In the genomic region with DNA sequence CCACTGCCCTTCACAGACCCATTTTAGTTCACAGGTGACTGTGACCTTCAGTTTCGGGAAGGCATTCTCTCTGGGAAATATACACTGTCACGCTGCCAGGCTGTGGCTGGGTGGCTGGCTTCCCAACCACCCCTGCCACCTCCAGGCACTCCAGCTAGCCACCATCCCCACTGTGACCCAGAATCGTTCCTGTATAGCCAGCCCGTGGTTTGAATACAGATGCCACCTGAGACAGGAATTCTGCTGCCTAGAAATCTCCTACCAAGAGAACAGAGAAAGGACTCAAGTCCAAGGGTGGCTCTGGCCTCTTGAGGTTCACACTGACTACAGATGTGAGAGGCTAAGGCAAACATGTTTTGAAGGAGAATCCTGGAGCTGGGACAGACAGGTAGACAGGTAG, we compare ENCODE assay signal across 30 mouse cellular contexts. TPM values are rescaled to one million over a fixed set of nuclear protein-coding genes. Genes with fewer than 3 reads are reported as not detected.
A peak's percentile ranks its signal among the peaks of the same experiment; 100 is the strongest.
DNase-seq lines count a peak whose midpoint lies in the region; ATAC-seq and TF ChIP-seq lines count a peak whose summit lies in the region.
"Had no signal": no experiment of that assay in that cellular context is flagged by ENCODE, and none has a peak within 500 bp of the region (broad histone marks: within the 10 kb centered on the region; RNA-seq: fewer than 3 reads in every experiment).

No protein-coding gene starts in this region.

- no peak overlapping the region for H3K4me2 ChIP-seq in liver, embryonic 16.5 days (ENCODE audit: low read depth, low read length)
- H3K4me2 ChIP-seq in liver, postnatal 0 days (ENCODE audit: low read depth, low read length), result no peak overlapping the region
- H3K4me2 ChIP-seq in forebrain, embryonic 16.5 days (ENCODE audit: low read length), result no peak overlapping the region
- H3K4me2 ChIP-seq: forebrain, embryonic 13.5 days; heart, embryonic 11.5 days; limb, embryonic 13.5 days; midbrain, embryonic 15.5 days; stomach, embryonic 15.5 days had no signal

- no peak for TF ChIP-seq EP300 in liver, postnatal 0 days (IDR thresholded peaks at IDR 0.05; ENCODE audit: low read depth)

- no peaks in the 10 kb centered on the region for H3K27me3 ChIP-seq in kidney, adult 2 months (replicated peaks; ENCODE audit: control insufficient read depth, insufficient read depth, low read length)
- H3K27me3 ChIP-seq in liver, embryonic 16.5 days (ENCODE audit: control insufficient read depth, insufficient read depth, low read depth, low read length), result no peaks in the 10 kb centered on the region
- H3K27me3 ChIP-seq in liver, postnatal 0 days (ENCODE audit: insufficient read depth, low read length), result no peaks in the 10 kb centered on the region
- no peaks in the 10 kb centered on the region for H3K27me3 ChIP-seq in hindbrain, embryonic 10.5 days (ENCODE audit: insufficient read depth, poor library complexity, severe bottlenecking)
- no peaks in the 10 kb centered on the region for H3K27me3 ChIP-seq in forebrain, embryonic 16.5 days (replicated peaks; ENCODE audit: control insufficient read depth, insufficient read depth, low read length)
- H3K27me3 ChIP-seq: forebrain, embryonic 13.5 days; limb, embryonic 13.5 days; megakaryocyte, embryonic 14.5 days; midbrain, embryonic 15.5 days; stomach, embryonic 15.5 days had no signal

- DNase-seq in heart, adult 11 months, result peak; percentile 94
- no peak for DNase-seq in heart, adult 8-10 months (ENCODE audit: low spot score)
- DNase-seq in kidney, adult 2 months, result peak; percentile 74
- DNase-seq in kidney, postnatal 4 days, result no peak
- no peak for DNase-seq in liver, postnatal 0 days
- no peak for DNase-seq in hindbrain, embryonic 10.5 days (ENCODE audit: low spot score)
- DNase-seq: adrenal gland, postnatal 14 days; cerebellum, adult 11-12 months; cerebellum, postnatal 14 days; embryo, embryonic 11 days; gastrocnemius, postnatal 14 days; lung, postnatal 14 days; thymus, adult 2 months had no signal

- peak overlapping the region; percentile 73 for H3K27ac ChIP-seq in kidney, adult 2 months (ENCODE audit: insufficient read depth, low read depth, low read length)
- 0 out of 2 replicates have a peak overlapping the region, but pooled peaks have one; percentile 40 for H3K27ac ChIP-seq in liver, embryonic 16.5 days (ENCODE audit: low read length)
- H3K27ac ChIP-seq in liver, postnatal 0 days (ENCODE audit: low read depth), result no peak overlapping the region
- no peak overlapping the region for H3K27ac ChIP-seq in hindbrain, embryonic 10.5 days
- H3K27ac ChIP-seq in forebrain, embryonic 16.5 days (ENCODE audit: low read length), result no peak overlapping the region
- H3K27ac ChIP-seq: forebrain, embryonic 13.5 days; limb, embryonic 13.5 days; liver, embryonic 14.5 days; midbrain, embryonic 15.5 days had no signal

- H3K36me3 ChIP-seq in kidney, adult 2 months (ENCODE audit: control insufficient read depth, insufficient read depth, low read length), result peaks cover 2% of the 10 kb centered on the region; the same call in 1 of the 2 replicates
- H3K36me3 ChIP-seq in liver, embryonic 16.5 days (ENCODE audit: control insufficient read depth, insufficient read depth), result peaks cover 47% of the 10 kb centered on the region
- H3K36me3 ChIP-seq in liver, postnatal 0 days (replicated peaks; ENCODE audit: insufficient read depth, low read length), result peaks cover 47% of the 10 kb centered on the region
- H3K36me3 ChIP-seq in hindbrain, embryonic 10.5 days, result peaks cover 55% of the 10 kb centered on the region
- H3K36me3 ChIP-seq in forebrain, embryonic 16.5 days (ENCODE audit: control insufficient read depth, insufficient read depth), result peaks cover 22% of the 10 kb centered on the region

- H3K9ac ChIP-seq in liver, embryonic 16.5 days (ENCODE audit: low read depth, low read length), result no peak overlapping the region
- H3K9ac ChIP-seq in liver, postnatal 0 days (replicated peaks), result no peak overlapping the region
- no peak overlapping the region for H3K9ac ChIP-seq in forebrain, embryonic 16.5 days (replicated peaks; ENCODE audit: low read depth, low read length)
- H3K9ac ChIP-seq: forebrain, embryonic 13.5 days; limb, embryonic 13.5 days; liver, embryonic 14.5 days; midbrain, embryonic 15.5 days; stomach, embryonic 15.5 days had no signal

- no peak overlapping the region for H3K4me3 ChIP-seq in kidney, adult 2 months (ENCODE audit: insufficient read depth, low read depth, low read length)
- no peak overlapping the region for H3K4me3 ChIP-seq in liver, embryonic 16.5 days (ENCODE audit: low read depth, low read length)
- H3K4me3 ChIP-seq in liver, postnatal 0 days (ENCODE audit: low read depth, low read length), result no peak overlapping the region
- no peak overlapping the region for H3K4me3 ChIP-seq in hindbrain, embryonic 10.5 days
- H3K4me3 ChIP-seq in forebrain, embryonic 16.5 days (replicated peaks; ENCODE audit: low read length), result no peak overlapping the region
- H3K4me3 ChIP-seq: forebrain, embryonic 13.5 days; limb, embryonic 13.5 days; megakaryocyte, embryonic 14.5 days; midbrain, embryonic 15.5 days; myocyte; stomach, embryonic 15.5 days had no signal

- TF ChIP-seq CTCF in kidney, adult 2 months (conservative IDR thresholded peaks at IDR 0.05; ENCODE audit: insufficient read depth, insufficient read length, low read depth, low read length), result no peak
- no peak for TF ChIP-seq CTCF in liver, postnatal 0 days (IDR thresholded peaks at IDR 0.05; ENCODE audit: low read depth)

- peaks cover 46% of the 10 kb centered on the region for H3K4me1 ChIP-seq in kidney, adult 2 months (ENCODE audit: control insufficient read depth, insufficient read depth, low read length)
- H3K4me1 ChIP-seq in liver, embryonic 16.5 days (ENCODE audit: control insufficient read depth, low read depth, low read length), result peaks cover 42% of the 10 kb centered on the region
- H3K4me1 ChIP-seq in liver, postnatal 0 days (ENCODE audit: insufficient read depth), result peaks cover 41% of the 10 kb centered on the region
- H3K4me1 ChIP-seq in hindbrain, embryonic 10.5 days (replicated peaks), result peaks cover 47% of the 10 kb centered on the region
- peaks cover 7% of the 10 kb centered on the region; the same call in 1 of the 2 replicates for H3K4me1 ChIP-seq in forebrain, embryonic 16.5 days (replicated peaks; ENCODE audit: control insufficient read depth, insufficient read depth, low read length)

- 46% methylated on average over 4 of the region's 4 CpGs for WGBS in kidney, adult 2 months
- WGBS in liver, embryonic 16.5 days (ENCODE audit: insufficient replicate concordance), result 89% methylated on average over 4 of the region's 4 CpGs
- 86% methylated on average over 4 of the region's 4 CpGs for WGBS in liver, postnatal 0 days (ENCODE audit: insufficient replicate concordance)
- WGBS in hindbrain, embryonic 10.5 days, result 96% methylated on average over 4 of the region's 4 CpGs
- WGBS in forebrain, embryonic 16.5 days, result 94% methylated on average over 4 of the region's 4 CpGs

- no peak for ATAC-seq in liver, embryonic 16.5 days (ENCODE audit: low read depth)
- ATAC-seq in liver, postnatal 0 days, result no peak
- no peak for ATAC-seq in forebrain, embryonic 16.5 days
- ATAC-seq: activated CD4-positive, CD25-positive, alpha-beta regulatory T cell, adult 4 months; forebrain, embryonic 13.5 days; hindbrain, embryonic 16.5 days; midbrain, embryonic 15.5 days had no signal

- no peak for TF ChIP-seq POLR2A in kidney, adult 2 months (IDR thresholded peaks at IDR 0.05; ENCODE audit: low read depth, low read length)

- H3K9me3 ChIP-seq in liver, embryonic 16.5 days (replicated peaks; ENCODE audit: control insufficient read depth, low read length), result no peaks in the 10 kb centered on the region
- no peaks in the 10 kb centered on the region for H3K9me3 ChIP-seq in liver, postnatal 0 days (ENCODE audit: low read length)
- no peaks in the 10 kb centered on the region for H3K9me3 ChIP-seq in hindbrain, embryonic 10.5 days
- no peaks in the 10 kb centered on the region for H3K9me3 ChIP-seq in forebrain, embryonic 16.5 days (ENCODE audit: control insufficient read depth, low read length)
- H3K9me3 ChIP-seq: forebrain, embryonic 13.5 days; G1E; limb, embryonic 13.5 days; megakaryocyte, embryonic 14.5 days; midbrain, embryonic 15.5 days; stomach, embryonic 15.5 days had no signal

RNA-seq across cellular contexts. Expression of a gene that starts 5.2 kb away (rescaled TPM):
- total RNA-seq in heart, adult 8-10 months (2022), result under 1 TPM in 1 of 4 experiments, not detected in 3; 0.37 TPM
- polyA plus RNA-seq in kidney, adult 2 months (2012; rRNA removed), result 0.48 and 0.49 TPM in 2 replicates
- polyA plus RNA-seq in liver, embryonic 16.5 days (2015; fragmentation: Nextera tagmentation; extraction: Ambion mirVana), result 0.24 TPM in 1 of 2 replicates, not detected in the other
- 0.35 and 0.40 TPM in 2 replicates for polyA plus RNA-seq in liver, postnatal 0 days (2015; fragmentation: Nextera tagmentation; extraction: Ambion mirVana)
- 0.25 and 0.35 TPM in 2 replicates for polyA plus RNA-seq in hindbrain, embryonic 10.5 days (2016; fragmentation: Nextera tagmentation; extraction: Ambion mirVana)
- not detected in 2 replicates for polyA plus RNA-seq in forebrain, embryonic 16.5 days (2015; fragmentation: Nextera tagmentation; extraction: Ambion mirVana)
- total RNA-seq: adrenal gland, postnatal 14 days; gastrocnemius, postnatal 14 days; heart, postnatal 25 days; layer of hippocampus, postnatal 14 days; left cerebral cortex, postnatal 10 days had no signal
- polyA plus RNA-seq: forebrain, embryonic 13.5 days; heart, embryonic 11.5 days; limb, embryonic 13.5 days; midbrain, embryonic 15.5 days; neural tube, embryonic 14.5 days; stomach, embryonic 15.5 days had no signal

RNA-seq across cellular contexts. Expression of a gene that starts 6.6 kb away (rescaled TPM):
- 10 to 100 TPM; 12.3 to 14.0 (median 13.1) TPM for total RNA-seq in heart, adult 8-10 months (2022)
- 25.9 and 29.0 TPM in 2 replicates for polyA plus RNA-seq in kidney, adult 2 months (2012; rRNA removed)
- polyA plus RNA-seq in liver, embryonic 16.5 days (2015; fragmentation: Nextera tagmentation; extraction: Ambion mirVana), result 9.9 and 12.0 TPM in 2 replicates
- polyA plus RNA-seq in liver, postnatal 0 days (2015; fragmentation: Nextera tagmentation; extraction: Ambion mirVana), result 8.5 and 9.2 TPM in 2 replicates
- 70.8 and 71.3 TPM in 2 replicates for polyA plus RNA-seq in hindbrain, embryonic 10.5 days (2016; fragmentation: Nextera tagmentation; extraction: Ambion mirVana)
- polyA plus RNA-seq in forebrain, embryonic 16.5 days (2015; fragmentation: Nextera tagmentation; extraction: Ambion mirVana), result 57.6 and 57.8 TPM in 2 replicates

RNA-seq across cellular contexts. Expression of a gene that starts 14.8 kb away (rescaled TPM):
- total RNA-seq in heart, adult 8-10 months (2022), result 1 to 10 TPM in 1 of 4 experiments, under 1 TPM in 3; 0.38 to 1.1 (median 0.78) TPM
- 3.7 and 6.2 TPM in 2 replicates for polyA plus RNA-seq in kidney, adult 2 months (2012; rRNA removed)
- polyA plus RNA-seq in liver, embryonic 16.5 days (2015; fragmentation: Nextera tagmentation; extraction: Ambion mirVana), result 1.9 and 2.2 TPM in 2 replicates
- 3.9 and 4.5 TPM in 2 replicates for polyA plus RNA-seq in liver, postnatal 0 days (2015; fragmentation: Nextera tagmentation; extraction: Ambion mirVana)
- polyA plus RNA-seq in hindbrain, embryonic 10.5 days (2016; fragmentation: Nextera tagmentation; extraction: Ambion mirVana), result 1.9 and 2.9 TPM in 2 replicates
- 1.7 and 2.1 TPM in 2 replicates for polyA plus RNA-seq in forebrain, embryonic 16.5 days (2015; fragmentation: Nextera tagmentation; extraction: Ambion mirVana)

RNA-seq across cellular contexts. Expression of a gene that starts 19.1 kb away (rescaled TPM):
- 10 to 100 TPM; 47.1 to 62.6 (median 51.0) TPM for total RNA-seq in heart, adult 8-10 months (2022)
- polyA plus RNA-seq in kidney, adult 2 months (2012; rRNA removed), result 445 and 472 TPM in 2 replicates
- polyA plus RNA-seq in liver, embryonic 16.5 days (2015; fragmentation: Nextera tagmentation; extraction: Ambion mirVana), result 21.9 and 22.6 TPM in 2 replicates
- 16.6 and 17.0 TPM in 2 replicates for polyA plus RNA-seq in liver, postnatal 0 days (2015; fragmentation: Nextera tagmentation; extraction: Ambion mirVana)
- polyA plus RNA-seq in hindbrain, embryonic 10.5 days (2016; fragmentation: Nextera tagmentation; extraction: Ambion mirVana), result 16.8 and 37.2 TPM in 2 replicates
- 37.6 and 38.9 TPM in 2 replicates for polyA plus RNA-seq in forebrain, embryonic 16.5 days (2015; fragmentation: Nextera tagmentation; extraction: Ambion mirVana)

RNA-seq across cellular contexts. Expression of a gene that starts 26.6 kb away (rescaled TPM):
- under 1 TPM; 0.09 to 0.53 (median 0.28) TPM for total RNA-seq in heart, adult 8-10 months (2022)
- polyA plus RNA-seq in kidney, adult 2 months (2012; rRNA removed), result 0.14 and 0.34 TPM in 2 replicates
- polyA plus RNA-seq in liver, embryonic 16.5 days (2015; fragmentation: Nextera tagmentation; extraction: Ambion mirVana), result 0.05 TPM in 1 of 2 replicates, not detected in the other
- polyA plus RNA-seq in liver, postnatal 0 days (2015; fragmentation: Nextera tagmentation; extraction: Ambion mirVana), result not detected in 2 replicates
- 0.26 and 0.68 TPM in 2 replicates for polyA plus RNA-seq in hindbrain, embryonic 10.5 days (2016; fragmentation: Nextera tagmentation; extraction: Ambion mirVana)
- 0.80 TPM in 1 of 2 replicates, not detected in the other for polyA plus RNA-seq in forebrain, embryonic 16.5 days (2015; fragmentation: Nextera tagmentation; extraction: Ambion mirVana)
- total RNA-seq: adrenal gland, postnatal 14 days had no signal
- polyA plus RNA-seq: G1E; liver, embryonic 14.5 days had no signal

Comparison
In these comparisons a context has a peak if more than half of its experiments do, and no peak if none do; other contexts are left out.
1. DNase-seq: peak in heart, adult 11 months (single experiment) and kidney, adult 2 months (single experiment); none in heart, adult 8-10 months (single experiment), kidney, postnatal 4 days (0 of 2), liver, postnatal 0 days (single experiment) and hindbrain, embryonic 10.5 days (single experiment).
2. H3K27ac ChIP-seq: peak in kidney, adult 2 months (single experiment) and liver, embryonic 16.5 days (single experiment); none in liver, postnatal 0 days (single experiment), hindbrain, embryonic 10.5 days (single experiment) and forebrain, embryonic 16.5 days (single experiment).